Mouse (Mus musculus): ENCODE data around the gene Nova1.

The Nova1 gene

DNA sequence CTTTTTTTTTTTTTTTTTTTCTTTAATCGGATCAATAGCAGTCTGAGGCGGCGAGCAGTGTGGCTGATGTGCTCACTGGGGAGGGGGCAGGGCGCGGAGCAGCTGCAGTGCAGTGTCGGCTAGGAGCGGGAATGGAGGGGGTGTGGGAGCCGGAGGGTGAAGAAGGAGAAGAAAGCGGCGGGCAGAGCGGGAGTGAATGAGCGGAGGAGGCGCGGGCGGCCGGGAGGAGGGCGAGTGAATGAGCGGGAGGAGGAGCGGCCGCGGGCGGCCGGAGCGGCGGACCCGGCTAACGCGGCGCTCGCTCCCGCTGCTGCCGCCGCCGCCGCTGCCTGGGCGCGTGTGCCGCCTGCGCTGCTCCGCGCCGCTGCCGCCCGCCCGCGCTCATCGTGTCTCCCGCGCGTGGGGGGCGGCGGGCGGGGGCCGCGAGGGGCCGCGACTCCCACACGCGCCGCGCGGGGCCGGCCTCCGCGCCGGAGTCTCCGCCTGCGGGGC, at the start of gene Nova1:
Nova1 (minus strand) TSS at position 74 of the 492 bp plus-strand sequence.
- peak; percentile 80 for DNase-seq (ENCODE audit: low spot score)

GRCm38 (mm10) chr12:46819348-46820022, 756 bp upstream of the Nova1 start:
- peak; percentile 94 for DNase-seq (ENCODE audit: low spot score)

- DNase-seq (ENCODE audit: low spot score), result peak; percentile 65
Measured at GRCm38 (mm10) chr12:46818021-46818855, 491 bp downstream of the Nova1 start.

GRCm38 (mm10) chr12:46817211-46817803, 1.4 kb downstream of the Nova1 start:
- DNase-seq (ENCODE audit: low spot score), result no peak

DNA sequence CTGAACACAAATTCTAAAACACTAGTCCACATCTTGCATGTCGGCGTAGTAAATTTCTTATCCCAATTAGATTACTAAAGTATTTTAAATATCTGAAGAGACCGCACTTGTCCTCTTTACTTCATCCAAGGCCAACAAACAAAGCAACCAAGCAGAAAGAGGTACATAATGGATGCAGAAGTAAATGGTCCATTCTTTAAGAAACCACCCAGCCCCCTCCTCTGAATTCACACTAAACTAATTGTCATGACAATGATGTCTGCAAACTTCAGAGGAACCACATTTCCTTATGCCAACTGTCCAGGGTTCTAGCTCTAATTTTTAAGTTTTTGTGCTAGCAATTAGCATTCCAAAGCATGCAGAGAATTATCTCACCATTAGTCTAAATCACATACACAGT, 2.4 kb downstream of the Nova1 start:
- no peak for DNase-seq (ENCODE audit: low spot score)

GRCm38 (mm10) chr12:46815697-46816096, 3.0 kb downstream of the Nova1 start:
- DNase-seq (ENCODE audit: low spot score), result no peak

DNA sequence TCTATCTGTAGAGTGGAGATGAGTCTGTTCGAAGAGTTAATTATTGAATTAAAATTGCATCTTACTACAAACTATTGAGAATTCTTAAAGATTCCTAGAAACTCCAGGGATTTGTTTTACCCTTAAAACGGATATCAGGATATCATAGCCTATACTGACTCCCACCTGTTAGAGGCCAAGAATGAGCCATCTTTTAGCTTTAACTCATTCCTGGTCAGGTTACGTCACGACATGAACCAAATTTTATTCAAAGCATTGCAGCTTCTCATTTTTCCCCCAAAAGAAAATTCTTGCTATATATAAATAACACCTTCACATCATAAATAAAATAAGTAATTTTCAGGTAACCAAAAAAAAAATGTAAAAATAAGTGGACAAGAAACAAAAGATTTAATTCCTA, 3.9 kb downstream of the Nova1 start:
- DNase-seq (ENCODE audit: low spot score), result no peak

DNA sequence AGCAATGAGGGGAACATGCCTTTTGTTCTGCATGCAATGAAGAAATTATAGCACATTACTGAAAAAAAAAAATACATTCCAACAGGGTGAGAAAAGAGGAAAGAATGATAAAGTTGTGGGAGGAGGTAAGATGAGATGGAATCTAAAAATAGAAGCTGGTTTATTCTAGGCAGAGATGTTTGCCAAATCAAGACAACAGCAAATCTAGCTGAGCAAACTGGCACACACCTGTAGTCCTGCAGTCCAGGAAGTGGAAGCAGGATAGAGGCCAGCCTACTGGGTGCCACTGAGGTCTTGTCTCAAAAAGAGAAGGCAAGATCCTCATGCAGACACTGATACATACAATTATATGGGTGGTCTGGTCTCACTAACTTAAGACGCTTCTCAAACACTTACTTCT, 17.4 kb downstream of the Nova1 start:
- no peak for DNase-seq (ENCODE audit: low spot score)

GRCm38 (mm10) chr12:46782301-46783280, 36.1 kb downstream of the Nova1 start:
- no peak for DNase-seq (ENCODE audit: low spot score)

DNA sequence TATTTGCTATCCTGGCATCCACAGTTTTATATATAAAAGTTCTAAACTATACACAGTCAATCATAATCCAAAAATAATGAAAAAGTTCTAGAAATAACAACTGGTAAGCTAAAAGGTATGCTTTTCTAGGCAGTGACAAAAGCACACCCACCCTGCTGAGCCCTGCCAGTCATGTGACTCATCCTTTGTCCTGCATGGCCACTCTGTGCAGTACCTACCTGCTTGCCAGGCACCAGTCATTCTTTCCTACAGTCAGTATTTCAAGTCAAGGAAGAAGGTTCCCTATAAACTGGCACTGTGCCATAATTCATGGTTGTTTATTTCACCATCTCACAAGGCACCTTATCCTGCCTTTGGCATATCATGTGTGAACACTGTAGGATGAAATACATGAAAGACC, 37.2 kb downstream of the Nova1 start:
- DNase-seq (ENCODE audit: low spot score), result no peak

DNA sequence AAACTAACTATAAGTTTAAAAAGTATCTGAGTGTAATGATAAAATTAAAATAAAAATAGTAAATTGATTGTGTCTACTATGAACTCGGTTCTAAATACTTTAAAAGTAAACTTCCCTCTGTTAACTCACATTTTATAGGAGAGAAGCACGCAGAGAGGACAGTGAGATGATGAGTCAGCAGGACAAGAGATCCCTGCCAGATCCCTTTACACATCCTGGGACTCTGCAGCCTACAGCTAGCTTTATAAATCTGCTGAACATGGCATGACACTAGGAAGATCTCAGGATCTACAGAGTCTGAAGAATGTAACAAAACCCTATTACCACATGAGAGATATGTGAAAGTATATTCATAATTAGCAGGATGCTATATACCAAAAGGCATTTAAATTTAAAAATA, 37.7 kb downstream of the Nova1 start:
- no peak for DNase-seq (ENCODE audit: low spot score)

DNA sequence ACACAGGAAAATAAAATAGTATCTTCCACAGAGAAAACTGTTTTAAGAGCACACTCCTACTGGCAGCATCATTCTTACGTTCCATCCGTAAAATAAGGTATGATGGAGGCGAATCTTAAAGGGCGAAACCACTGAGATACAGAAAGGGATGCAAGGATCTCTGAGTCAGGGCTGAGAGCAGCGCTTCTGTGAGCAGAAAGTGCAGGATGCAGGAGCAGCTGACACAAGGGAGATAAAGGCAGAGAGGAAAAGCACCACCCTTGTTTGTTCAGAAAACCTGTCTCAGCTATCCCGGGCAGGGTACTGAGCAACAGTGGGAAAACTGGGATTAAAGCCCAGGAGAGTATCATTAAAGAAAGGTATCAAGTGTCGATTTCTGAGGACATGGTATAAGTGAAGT, 59.3 kb downstream of the Nova1 start:
- no peak for DNase-seq (ENCODE audit: low spot score)

DNA sequence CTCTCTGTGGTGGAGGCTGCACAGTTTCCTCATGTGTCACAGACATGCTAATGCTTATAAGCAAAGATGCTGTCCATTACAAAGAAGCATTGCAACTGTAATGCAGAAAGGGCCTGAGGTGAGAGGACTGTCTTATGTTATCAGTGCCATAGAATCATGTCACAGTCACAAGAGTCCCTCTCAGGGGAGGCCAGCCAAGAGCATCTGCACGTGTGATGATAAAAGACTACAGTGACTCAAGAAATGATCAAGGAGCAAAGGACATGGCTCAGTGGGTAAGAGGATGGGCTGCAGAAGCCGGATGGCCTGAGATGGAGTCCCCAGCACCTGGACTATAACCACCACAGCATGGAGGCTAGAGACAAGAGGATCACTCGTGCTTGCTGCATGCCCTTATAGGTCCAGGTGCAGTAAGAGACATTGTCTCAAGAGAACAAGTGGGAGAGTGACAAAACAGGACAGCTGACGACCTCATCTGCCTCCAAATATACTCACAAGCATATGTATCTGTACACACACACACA, 64.3 kb downstream of the Nova1 start:
- DNase-seq (ENCODE audit: low spot score), result no peak

GRCm38 (mm10) chr12:46753096-46753495, 65.6 kb downstream of the Nova1 start:
- DNase-seq (ENCODE audit: low spot score), result no peak

DNA sequence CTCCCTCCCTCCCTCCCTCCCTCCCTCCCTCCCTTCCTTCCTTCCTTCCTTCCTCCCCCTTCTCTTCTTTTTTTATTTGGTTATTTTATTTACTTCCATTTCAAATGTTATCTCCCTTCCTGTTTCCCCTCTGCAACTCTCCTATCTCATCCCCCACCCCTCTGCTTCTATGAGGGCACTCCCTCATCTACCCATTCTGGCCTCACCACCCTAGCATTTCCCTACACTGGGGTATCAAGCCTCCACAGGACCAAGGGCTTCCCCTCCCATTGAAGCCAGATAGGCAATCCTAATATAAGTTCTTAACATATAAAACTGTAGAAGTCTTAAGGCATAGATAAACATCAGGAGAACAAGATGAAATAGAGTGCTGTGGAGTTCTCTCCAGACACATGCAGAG, 85.5 kb downstream of the Nova1 start:
- no peak for DNase-seq (ENCODE audit: low spot score)

DNA sequence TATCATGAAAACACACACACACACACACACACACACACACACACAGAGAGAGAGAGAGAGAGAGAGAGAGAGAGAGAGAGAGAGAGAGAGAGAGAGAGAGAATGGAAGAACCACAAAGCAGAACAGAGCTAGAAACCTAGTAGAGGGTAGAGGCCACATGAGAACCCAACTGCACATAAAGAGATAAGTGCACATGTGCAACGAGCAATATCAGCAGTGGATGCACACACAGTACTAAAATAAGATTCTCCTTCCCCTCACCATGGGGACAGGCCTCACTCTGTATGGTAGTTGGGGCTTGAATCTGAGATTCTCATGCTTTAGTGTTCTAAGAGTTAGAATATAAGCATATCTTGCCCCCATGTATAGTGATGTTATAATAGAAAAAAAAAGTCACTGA, 86.8 kb downstream of the Nova1 start:
- DNase-seq (ENCODE audit: low spot score), result no peak

DNA sequence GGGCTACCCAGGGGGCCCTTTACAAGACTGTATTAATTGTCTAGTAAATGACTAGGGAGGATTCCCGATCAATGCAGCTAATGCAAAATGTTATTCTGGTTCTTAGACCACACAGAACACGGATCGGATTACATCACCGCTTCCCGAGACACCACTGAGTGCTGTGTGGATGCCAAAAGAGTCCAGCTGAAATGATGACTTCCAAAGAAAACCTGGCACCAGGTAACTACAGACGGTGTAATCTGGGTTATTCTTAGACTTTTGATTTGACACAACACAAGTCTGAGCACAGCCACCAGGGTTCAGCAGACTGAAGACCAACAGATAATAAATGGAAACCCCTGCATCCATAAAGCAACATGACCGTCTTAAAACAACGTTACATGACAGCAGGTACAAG, 96.8 kb downstream of the Nova1 start:
- DNase-seq (ENCODE audit: low spot score), result no peak

- DNase-seq (ENCODE audit: low spot score), result no peak
Measured at GRCm38 (mm10) chr12:46719076-46719475, 99.7 kb downstream of the Nova1 start.

- DNase-seq (ENCODE audit: low spot score), result no peak
Measured at GRCm38 (mm10) chr12:46710094-46710493, 108.6 kb downstream of the Nova1 start.

- no peak for DNase-seq (ENCODE audit: low spot score)
Measured at GRCm38 (mm10) chr12:46709475-46709874, 109.3 kb downstream of the Nova1 start.

GRCm38 (mm10) chr12:46700202-46700601, 118.5 kb downstream of the Nova1 start:
- DNase-seq (ENCODE audit: low spot score), result no peak

GRCm38 (mm10) chr12:46676341-46676740, 142.4 kb downstream of the Nova1 start:
- DNase-seq (ENCODE audit: low spot score), result no peak
